Mouse (Mus musculus): ENCODE measurements around the gene Pfn2. TPM values are rescaled to one million over a fixed set of nuclear protein-coding genes. Genes with fewer than 3 reads are reported as not detected.
A peak's percentile ranks its signal among the peaks of the same experiment; 100 is the strongest.
"Not testable (repeated sequence)": the region's sequence is repeated elsewhere in the genome, so short reads cannot be mapped to it uniquely, and the experiment has no call there.

Pfn2 gene
- 652 and 653 TPM in 2 replicates for polyA plus RNA-seq (2015; fragmentation: Nextera tagmentation; extraction: Ambion mirVana)

DNA sequence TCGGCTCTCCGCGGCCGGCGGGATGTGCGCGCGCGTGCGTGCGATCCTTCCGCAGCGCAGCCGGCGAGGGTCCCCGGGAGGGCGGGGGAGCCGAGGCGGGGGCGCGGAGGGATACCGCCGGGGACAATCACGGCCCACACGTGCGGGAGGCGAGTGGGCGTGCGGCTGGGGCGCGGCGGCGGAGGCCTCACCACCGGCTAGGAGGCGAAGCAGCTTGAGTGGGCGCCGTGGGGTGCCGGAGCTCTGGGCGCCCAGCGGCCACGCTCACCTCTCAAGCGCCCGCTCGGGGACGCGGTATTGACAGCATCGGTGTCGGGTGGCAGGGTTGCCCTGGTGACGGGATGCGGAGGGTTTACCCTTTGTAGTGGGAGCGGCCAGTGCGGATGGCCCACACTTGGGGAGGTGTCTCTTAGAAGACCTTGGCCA is at the start of gene Pfn2:
TSS of gene Pfn2 (minus strand) at position 320 of the 426 bp plus-strand sequence.
- Histone ChIP-seq H3K4me2 (peak within 1 kb of the TSS; percentile 61), H3K4me3 (peak within 1 kb of the TSS; percentile 99), H3K9ac (peak within 1 kb of the TSS; percentile 99), H3K36me3 (replicated peaks) (peaks cover 10% of the 10 kb centered on the region), H3K9me3 (no peaks in the 10 kb centered on the region), H3K27ac (peak within 1 kb of the TSS; percentile 100), H3K4me1 (peaks cover 26% of the 10 kb centered on the region), H3K27me3 (replicated peaks) (no peaks in the 10 kb centered on the region)
- peak; percentile 90 for ATAC-seq (replicated peaks)
- under 1% methylated on average over 50 of the region's 52 CpGs for WGBS

DNA sequence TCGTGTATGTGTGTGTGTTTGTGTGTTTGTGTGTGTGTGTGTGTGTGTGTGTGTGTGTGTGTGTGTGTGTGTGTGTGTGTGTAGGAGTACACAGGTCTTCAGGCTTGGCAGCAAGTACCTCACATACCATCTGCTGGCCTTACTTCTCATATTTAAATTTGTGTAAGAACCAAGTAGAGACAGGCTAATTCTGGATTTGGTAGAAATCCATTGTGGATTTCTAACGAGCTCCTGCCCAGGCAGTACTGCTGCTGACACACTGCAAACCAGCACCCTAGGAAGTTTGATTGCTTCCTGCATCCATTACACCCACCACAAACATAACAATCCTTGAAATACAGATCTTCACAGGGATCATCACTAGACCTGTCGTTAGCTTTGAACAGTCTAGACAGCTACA is 35.1 kb upstream of the Pfn2 start:
- H3K4me2 ChIP-seq, result no peak overlapping the region
- H3K9ac ChIP-seq, result no peak overlapping the region
- no peaks in the 10 kb centered on the region for H3K9me3 ChIP-seq
- no peaks in the 10 kb centered on the region for H3K36me3 ChIP-seq (replicated peaks)
- H3K27me3 ChIP-seq (replicated peaks), result no peaks in the 10 kb centered on the region
- H3K4me3 ChIP-seq, result no peak overlapping the region
- 79% methylated on average over 3 of the region's 3 CpGs for WGBS
- H3K27ac ChIP-seq, result no peak overlapping the region
- no peak for ATAC-seq (replicated peaks)
- H3K4me1 ChIP-seq, result no peaks in the 10 kb centered on the region

DNA sequence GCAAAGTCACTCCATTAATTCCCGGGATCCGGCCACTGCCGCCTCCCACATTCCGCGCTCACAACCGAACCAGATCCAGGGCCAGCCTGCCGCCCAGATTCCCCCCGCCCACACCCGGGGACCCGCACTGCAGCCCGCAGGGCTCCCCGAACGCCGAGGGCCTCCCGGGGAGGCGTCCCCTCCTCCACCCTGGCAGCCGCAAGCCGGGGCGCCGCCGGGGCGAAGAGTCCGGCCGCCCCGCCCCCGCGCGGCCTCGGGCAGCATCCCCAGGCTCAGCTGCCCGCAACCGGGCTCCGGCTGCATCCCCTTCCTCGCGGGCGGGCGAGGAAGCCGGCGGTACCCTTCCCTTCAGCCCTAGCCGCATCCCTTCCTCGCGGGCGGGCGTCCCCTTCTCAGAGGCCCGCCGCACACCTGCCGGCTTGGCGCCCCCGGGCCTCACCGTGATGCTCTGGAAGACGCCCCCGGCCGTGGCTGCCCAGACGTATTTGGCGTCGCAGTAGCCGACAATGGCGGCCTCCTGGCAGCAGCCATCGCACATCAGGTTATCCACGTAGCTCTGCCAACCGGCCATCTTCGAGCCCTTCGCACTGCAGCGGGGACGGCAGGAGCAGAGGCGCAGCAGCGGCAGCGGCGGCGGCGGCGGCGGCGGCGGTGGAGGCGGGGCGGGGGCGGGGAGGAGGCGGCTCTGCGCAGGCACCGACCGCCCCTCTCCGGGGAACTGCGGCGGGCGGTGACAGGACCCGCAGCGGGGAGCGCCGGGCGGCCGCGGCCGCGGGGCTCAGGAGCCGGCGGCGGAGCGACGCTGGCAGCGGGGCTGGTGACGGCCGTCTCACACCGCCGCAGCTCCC is 743 bp downstream of the Pfn2 start:
- WGBS, result under 1% methylated on average over 65 of the region's 104 CpGs
- Histone ChIP-seq H3K4me1 (peaks cover 26% of the 10 kb centered on the region), H3K27me3 (replicated peaks) (no peaks in the 10 kb centered on the region), H3K36me3 (replicated peaks) (peaks cover 16% of the 10 kb centered on the region), H3K27ac (peak overlapping the region; percentile 100), H3K9me3 (no peaks in the 10 kb centered on the region), H3K4me3 (peak overlapping the region; percentile 99), H3K4me2 (peak overlapping the region; percentile 61), H3K9ac (peak overlapping the region; percentile 99)
- ATAC-seq (replicated peaks), result peak; percentile 93

DNA sequence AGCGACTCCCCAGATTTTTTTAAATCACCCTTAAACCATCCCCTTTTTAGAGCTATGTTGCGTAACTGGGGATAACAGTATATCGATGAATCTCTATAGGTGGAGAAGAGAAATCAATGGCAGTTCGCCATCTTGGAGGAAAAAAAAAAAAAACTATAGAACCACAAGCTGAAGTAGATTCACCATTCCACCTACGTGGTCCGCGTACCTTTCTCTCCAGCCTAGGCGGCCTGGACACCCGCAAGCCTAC is 1.3 kb downstream of the Pfn2 start:
- WGBS, result 1% methylated on average over 9 of the region's 9 CpGs
- H3K27me3 ChIP-seq (replicated peaks), result no peaks in the 10 kb centered on the region
- peaks cover 26% of the 10 kb centered on the region for H3K4me1 ChIP-seq
- ATAC-seq (replicated peaks), result 0 out of 2 replicates have a peak, but pooled peaks have one; percentile 0
- no peaks in the 10 kb centered on the region for H3K9me3 ChIP-seq
- peak overlapping the region; percentile 99 for H3K4me3 ChIP-seq
- peak overlapping the region; percentile 100 for H3K27ac ChIP-seq
- H3K9ac ChIP-seq, result peak overlapping the region; percentile 99
- peaks cover 16% of the 10 kb centered on the region for H3K36me3 ChIP-seq (replicated peaks)
- peak overlapping the region; percentile 61 for H3K4me2 ChIP-seq

DNA sequence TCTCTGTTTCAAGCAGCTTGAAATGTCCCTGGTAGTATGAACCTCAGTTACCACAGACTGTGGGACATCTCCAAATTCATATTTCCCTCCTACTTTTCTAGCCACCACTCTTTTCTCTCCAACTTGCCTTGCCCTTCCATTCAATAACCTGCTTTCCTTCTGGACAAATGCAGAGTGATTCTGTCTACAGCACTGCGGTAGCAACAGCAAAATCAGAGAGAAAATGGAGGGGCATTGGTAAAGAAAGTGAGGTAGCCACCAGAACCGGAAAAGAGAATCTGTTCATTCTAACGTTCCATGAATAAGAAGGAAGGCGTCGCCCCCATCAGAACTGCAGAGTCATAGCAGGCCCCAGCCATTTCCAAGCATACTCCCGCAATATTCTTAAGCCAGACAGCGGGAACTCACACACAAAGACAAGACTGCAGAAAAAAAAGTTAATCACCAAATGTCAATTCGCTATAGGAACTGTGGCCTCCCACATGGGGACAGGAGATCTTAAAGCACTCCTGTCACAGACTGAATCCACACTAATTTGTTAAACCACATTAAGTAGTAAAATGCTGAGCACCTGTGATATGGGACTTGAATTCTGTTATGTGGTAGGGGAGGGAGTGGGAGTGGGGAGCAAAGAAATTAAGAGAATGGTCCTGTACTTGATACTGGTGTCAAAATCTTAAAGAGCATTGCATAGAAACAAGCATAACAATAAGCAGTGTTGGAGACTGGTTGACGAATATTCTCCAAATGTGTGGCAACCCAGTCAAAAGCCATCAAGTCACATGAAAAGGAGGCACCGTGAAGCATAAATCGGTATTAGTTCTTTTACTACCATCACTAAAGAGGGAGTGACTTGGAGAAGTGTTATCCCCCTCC is 1.9 kb downstream of the Pfn2 start:
- H3K4me3 ChIP-seq, result peak overlapping the region; percentile 99
- H3K36me3 ChIP-seq (replicated peaks), result peaks cover 22% of the 10 kb centered on the region
- H3K27me3 ChIP-seq (replicated peaks), result no peaks in the 10 kb centered on the region
- peak overlapping the region; percentile 99 for H3K9ac ChIP-seq
- no peaks in the 10 kb centered on the region for H3K9me3 ChIP-seq
- H3K27ac ChIP-seq, result peak overlapping the region; percentile 100
- no peak for ATAC-seq (replicated peaks)
- 8% methylated on average over 11 of the region's 11 CpGs for WGBS
- H3K4me1 ChIP-seq, result peaks cover 26% of the 10 kb centered on the region
- H3K4me2 ChIP-seq, result peak overlapping the region; percentile 61

DNA sequence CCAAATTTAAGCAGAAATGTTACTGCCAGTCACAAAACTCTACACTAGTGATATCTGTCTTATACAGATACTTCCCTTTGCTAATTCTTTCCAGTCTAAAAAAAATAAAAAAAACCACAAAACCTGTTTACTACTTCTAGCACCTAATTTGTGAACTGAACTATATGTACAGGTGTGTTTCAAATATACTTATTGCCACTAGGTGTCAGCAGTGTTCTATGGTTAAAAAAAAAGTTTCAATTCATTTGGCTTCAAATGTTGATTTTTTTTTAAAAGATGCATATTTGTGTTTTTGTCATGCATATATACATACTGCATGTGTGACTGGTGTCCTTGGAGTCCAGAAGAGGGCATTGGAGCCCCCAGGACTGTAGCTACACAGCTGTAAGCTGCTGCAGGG is 4.1 kb downstream of the Pfn2 start:
- no peak for ATAC-seq (replicated peaks)
- no peak overlapping the region for H3K4me3 ChIP-seq
- H3K9ac ChIP-seq, result no peak overlapping the region
- no peak overlapping the region for H3K4me2 ChIP-seq
- no peaks in the 10 kb centered on the region for H3K27me3 ChIP-seq (replicated peaks)
- peaks cover 26% of the 10 kb centered on the region for H3K4me1 ChIP-seq
- H3K36me3 ChIP-seq (replicated peaks), result peaks cover 26% of the 10 kb centered on the region
- H3K9me3 ChIP-seq, result no peaks in the 10 kb centered on the region
- no peak overlapping the region for H3K27ac ChIP-seq

DNA sequence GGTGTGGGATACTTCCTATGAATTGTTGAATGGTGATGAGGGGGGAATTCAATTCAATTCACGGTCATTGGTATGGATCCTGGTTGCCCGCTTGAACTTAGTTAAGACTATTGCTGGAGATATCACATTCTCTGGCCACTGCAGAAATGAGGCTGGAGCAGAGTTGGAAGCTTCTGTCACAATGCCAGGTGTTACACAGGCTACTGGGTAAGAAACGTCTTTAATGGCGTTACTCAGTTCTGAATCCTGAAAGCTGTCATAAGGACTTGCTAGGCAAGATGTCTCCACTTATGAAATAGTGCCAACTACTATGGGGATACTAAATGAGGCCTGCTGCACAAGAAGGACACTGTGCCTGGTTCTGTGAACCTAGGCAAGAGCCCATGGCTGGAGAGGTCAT is 11.0 kb downstream of the Pfn2 start:
- H3K4me2 ChIP-seq, result no peak overlapping the region
- peaks cover 11% of the 10 kb centered on the region for H3K36me3 ChIP-seq (replicated peaks)
- H3K27me3 ChIP-seq (replicated peaks), result no peaks in the 10 kb centered on the region
- H3K27ac ChIP-seq, result no peak overlapping the region
- H3K9ac ChIP-seq, result no peak overlapping the region
- ATAC-seq (replicated peaks), result no peak
- H3K4me1 ChIP-seq, result no peaks in the 10 kb centered on the region
- H3K9me3 ChIP-seq, result no peaks in the 10 kb centered on the region
- 95% methylated on average over 4 of the region's 4 CpGs for WGBS
- no peak overlapping the region for H3K4me3 ChIP-seq

DNA sequence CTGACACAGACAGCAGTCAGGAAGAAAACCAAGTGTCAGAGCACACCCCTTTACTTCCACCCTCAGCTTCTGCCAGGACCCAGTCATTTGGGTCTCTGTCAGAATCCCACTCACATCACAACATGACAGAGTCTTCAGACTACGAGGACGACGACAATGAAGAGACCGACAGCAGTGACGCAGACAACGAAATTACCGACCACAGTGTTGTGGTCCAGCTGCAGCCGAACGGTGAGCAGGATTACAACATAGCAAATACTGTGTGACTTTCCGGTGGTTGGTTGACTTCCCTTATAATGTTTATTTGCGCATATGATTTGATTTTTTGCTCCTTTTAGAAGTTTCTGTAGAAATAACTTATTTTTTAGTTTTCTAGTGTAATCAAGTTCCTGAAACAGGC is 14.3 kb downstream of the Pfn2 start:
- Histone ChIP-seq H3K36me3 (replicated peaks) (no peaks in the 10 kb centered on the region; the same call in 1 of the 2 replicates), H3K27me3 (replicated peaks) (no peaks in the 10 kb centered on the region), H3K9me3 (no peaks in the 10 kb centered on the region), H3K4me3 (no peak overlapping the region), H3K4me2 (no peak overlapping the region), H3K9ac (no peak overlapping the region), H3K27ac (no peak overlapping the region), H3K4me1 (no peaks in the 10 kb centered on the region)
- no peak for ATAC-seq (replicated peaks)
- 91% methylated on average over 11 of the region's 11 CpGs for WGBS

DNA sequence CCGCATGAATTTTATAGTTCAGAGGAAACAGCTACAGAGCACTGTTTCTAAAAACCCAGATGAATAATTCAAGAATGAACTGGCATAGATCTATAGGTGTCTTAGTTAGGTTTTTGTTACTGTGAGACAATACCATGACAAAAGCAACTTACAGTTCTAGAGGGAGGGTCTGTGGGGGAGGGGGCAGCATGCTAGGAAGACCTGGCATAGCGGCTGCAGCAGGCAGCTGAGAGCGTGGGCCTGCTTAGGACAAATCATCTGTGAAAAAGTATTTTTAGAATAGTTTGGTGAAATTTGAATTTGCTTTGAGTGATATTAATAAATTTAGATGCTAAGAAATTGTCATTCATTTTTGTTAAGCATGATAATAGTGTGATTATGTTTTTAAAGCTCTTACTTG is 22.0 kb downstream of the Pfn2 start:
- Histone ChIP-seq H3K9ac (no peak overlapping the region), H3K36me3 (replicated peaks) (peaks cover 2% of the 10 kb centered on the region; the same call in 1 of the 2 replicates), H3K9me3 (no peaks in the 10 kb centered on the region), H3K4me2 (no peak overlapping the region), H3K27me3 (replicated peaks) (no peaks in the 10 kb centered on the region), H3K4me1 (no peaks in the 10 kb centered on the region), H3K4me3 (no peak overlapping the region), H3K27ac (no peak overlapping the region)
- WGBS, result 77% methylated on average over 3 of the region's 3 CpGs
- no peak for ATAC-seq (replicated peaks)

DNA sequence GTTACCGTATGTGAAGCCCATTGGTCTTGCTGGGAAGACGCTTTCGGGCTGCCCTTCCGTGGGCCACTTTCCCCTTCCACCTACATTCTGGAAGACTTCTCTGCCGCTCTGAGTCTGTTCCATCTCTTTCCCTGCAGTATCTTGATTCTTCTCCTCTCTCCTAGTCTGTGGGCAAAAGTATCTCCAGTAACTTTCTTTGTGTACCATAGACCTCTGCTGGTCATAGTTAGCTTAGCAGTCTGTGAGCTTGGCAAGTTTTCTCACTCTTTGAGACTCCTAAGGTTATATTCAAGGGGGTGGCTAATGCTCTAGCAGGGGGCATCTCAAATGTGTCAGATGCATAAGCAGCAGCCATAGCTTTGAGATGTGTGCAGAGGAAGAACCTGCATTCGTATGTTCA is 32.4 kb downstream of the Pfn2 start:
- H3K27ac ChIP-seq, result no peak overlapping the region
- H3K27me3 ChIP-seq (replicated peaks), result no peaks in the 10 kb centered on the region
- ATAC-seq (replicated peaks), result no peak
- no peak overlapping the region for H3K4me3 ChIP-seq
- no peaks in the 10 kb centered on the region for H3K36me3 ChIP-seq (replicated peaks)
- H3K4me2 ChIP-seq, result no peak overlapping the region
- no peaks in the 10 kb centered on the region for H3K4me1 ChIP-seq
- 87% methylated on average over 6 of the region's 6 CpGs for WGBS
- H3K9me3 ChIP-seq, result no peaks in the 10 kb centered on the region
- H3K9ac ChIP-seq, result no peak overlapping the region

DNA sequence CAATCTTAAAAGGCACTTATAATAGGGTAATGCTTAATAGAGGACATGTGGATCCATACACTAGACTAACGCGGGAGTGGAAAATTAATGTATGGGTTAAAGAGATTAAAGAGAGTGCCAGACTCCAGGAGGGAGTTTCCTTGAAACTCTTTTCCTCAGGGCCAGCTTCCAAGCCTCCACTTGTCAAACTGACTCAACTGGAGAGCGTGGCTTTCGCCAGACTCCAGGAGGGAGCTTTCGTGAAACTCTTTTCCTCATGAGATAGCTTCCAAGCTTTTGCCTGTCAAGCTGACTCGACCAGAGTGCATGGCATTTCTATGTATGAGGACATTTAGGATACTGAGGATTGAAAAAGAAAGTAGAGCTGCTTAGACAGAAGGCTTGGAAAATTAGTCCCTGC is 52.8 kb downstream of the Pfn2 start:
- not testable (repeated sequence) for H3K4me3 ChIP-seq; H3K9ac ChIP-seq; H3K4me2 ChIP-seq; H3K27me3 ChIP-seq (replicated peaks); H3K4me1 ChIP-seq; H3K27ac ChIP-seq; ATAC-seq (replicated peaks); H3K36me3 ChIP-seq (replicated peaks); H3K9me3 ChIP-seq
- WGBS, result 27% methylated on average over 6 of the region's 6 CpGs

Measured in midbrain, embryonic 15.5 days (tissue).